In the genomic region with DNA sequence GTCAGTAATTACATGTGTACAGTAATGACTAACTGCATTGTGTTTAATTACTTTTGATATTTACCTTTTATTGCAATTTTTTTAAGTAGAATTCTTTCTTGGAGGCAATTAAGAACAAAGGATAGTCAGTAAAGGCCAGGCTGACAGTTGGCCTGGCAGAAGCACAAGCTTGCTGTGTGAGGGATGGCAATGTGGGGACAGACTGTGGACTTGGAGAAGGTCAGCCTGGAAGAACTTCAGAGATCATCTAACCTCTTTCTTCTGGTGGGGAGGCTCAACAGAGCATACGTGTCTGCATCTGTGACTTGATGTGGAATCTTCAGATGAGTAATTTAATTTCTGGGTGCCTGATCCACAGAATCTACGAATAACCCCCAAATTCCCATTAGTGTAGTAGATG, we compare ENCODE assay signal across 17 mouse cellular contexts.
DNase-seq lines count a peak whose midpoint lies in the region; ATAC-seq and TF ChIP-seq lines count a peak whose summit lies in the region.
"Had no signal": no experiment of that assay in that cellular context is flagged by ENCODE, and none has a peak within 500 bp of the region (broad histone marks: within the 10 kb centered on the region; RNA-seq: fewer than 3 reads in every experiment).

No protein-coding gene starts in this region.

- no peaks in the 10 kb centered on the region for H3K27me3 ChIP-seq in cerebellum, adult 2 months (ENCODE audit: control insufficient read depth, insufficient read depth, low read length)
- no peaks in the 10 kb centered on the region for H3K27me3 ChIP-seq in limb, embryonic 10.5 days (ENCODE audit: low read depth, poor library complexity, severe bottlenecking)
- H3K27me3 ChIP-seq: embryonic facial prominence, embryonic 13.5 days; forebrain, embryonic 12.5 days; heart, embryonic 15.5 days; intestine, embryonic 15.5 days had no signal

- TF ChIP-seq POLR2A in cerebellum, adult 2 months (IDR thresholded peaks at IDR 0.05; ENCODE audit: borderline replicate concordance, insufficient read depth, low read length): no peak

- 13% methylated on average over 2 of the region's 2 CpGs for WGBS in cerebellum, adult 2 months
- 93% methylated on average over 2 of the region's 2 CpGs for WGBS in limb, embryonic 10.5 days

- no peaks in the 10 kb centered on the region for H3K36me3 ChIP-seq in limb, embryonic 10.5 days
- H3K36me3 ChIP-seq: embryonic facial prominence, embryonic 13.5 days; forebrain, embryonic 12.5 days; heart, embryonic 15.5 days; hindbrain, embryonic 10.5 days; intestine, embryonic 15.5 days had no signal

- no peaks in the 10 kb centered on the region for H3K9me3 ChIP-seq in limb, embryonic 10.5 days (replicated peaks)
- H3K9me3 ChIP-seq: embryonic facial prominence, embryonic 13.5 days; forebrain, embryonic 12.5 days; heart, embryonic 15.5 days; hindbrain, embryonic 10.5 days; intestine, embryonic 15.5 days had no signal

- TF ChIP-seq CTCF in cerebellum, adult 2 months (IDR thresholded peaks at IDR 0.05; ENCODE audit: borderline replicate concordance, insufficient read depth, low read depth, low read length): no peak

- DNase-seq in cerebellum, postnatal 4 days (ENCODE audit: low spot score in 2 of 2): no peak
- peak; percentile 70 to 85 for DNase-seq in cerebellum, adult 2 months
- DNase-seq in cerebellum, postnatal 10 days: peak; percentile 50 to 69
- DNase-seq in limb, embryonic 10.5 days (ENCODE audit: low spot score): no peak
- no peak for DNase-seq in retina, postnatal 1 day
- DNase-seq in B cell, adult 2 months: no peak
- DNase-seq: adrenal gland, postnatal 10 days; gastrocnemius, postnatal 14 days; heart, adult 2 months had no signal

- no peak overlapping the region; the same call in 1 of the 2 replicates for H3K27ac ChIP-seq in cerebellum, adult 2 months (ENCODE audit: insufficient read depth, low read length)
- no peak overlapping the region for H3K27ac ChIP-seq in limb, embryonic 10.5 days
- H3K27ac ChIP-seq: embryonic facial prominence, embryonic 13.5 days; forebrain, embryonic 12.5 days; heart, adult 2 months; heart, embryonic 15.5 days; hindbrain, embryonic 10.5 days; hindbrain, embryonic 14.5 days; intestine, embryonic 15.5 days had no signal

- peaks cover 13% of the 10 kb centered on the region; the same call in 1 of the 2 replicates for H3K4me1 ChIP-seq in cerebellum, adult 2 months (ENCODE audit: control insufficient read depth, insufficient read depth, low read length)
- no peaks in the 10 kb centered on the region for H3K4me1 ChIP-seq in limb, embryonic 10.5 days
- H3K4me1 ChIP-seq: embryonic facial prominence, embryonic 13.5 days; forebrain, embryonic 12.5 days; heart, embryonic 15.5 days; hindbrain, embryonic 10.5 days; intestine, embryonic 15.5 days had no signal

- H3K4me3 ChIP-seq in cerebellum, adult 2 months (replicated peaks; ENCODE audit: insufficient read depth, low read depth, low read length): no peak overlapping the region
- H3K4me3 ChIP-seq in limb, embryonic 10.5 days: no peak overlapping the region
- H3K4me3 ChIP-seq: embryonic facial prominence, embryonic 13.5 days; forebrain, embryonic 12.5 days; heart, adult 2 months; heart, embryonic 15.5 days; hindbrain, embryonic 10.5 days; intestine, embryonic 15.5 days had no signal

- ATAC-seq in cerebellum, adult (ENCODE audit: insufficient number of reproducible peaks, low FRiP score, low TSS enrichment): peak; percentile 92
- ATAC-seq: forebrain, embryonic 16.5 days; intestine, embryonic 15.5 days had no signal

Comparison
In these comparisons a context has a peak if more than half of its experiments do, and no peak if none do; other contexts are left out.
1. DNase-seq: peak in cerebellum, adult 2 months (2 of 2) and cerebellum, postnatal 10 days (2 of 2); none in cerebellum, postnatal 4 days (0 of 2), limb, embryonic 10.5 days (single experiment), retina, postnatal 1 day (single experiment) and B cell, adult 2 months (0 of 2).